Mouse (Mus musculus) embryonic facial prominence, embryonic 11.5 days (tissue): ENCODE results near the gene Usp10. TPM values are rescaled to one million over a fixed set of nuclear protein-coding genes. Genes with fewer than 3 reads are reported as not detected.

Experiments
- ATAC-seq: fragments of 200-750 bp; cut with Nextera tagmentation; replicated peaks from 2 replicates; pipeline ENCODE4 v1.8.0; 2017; ENCODE audit warnings: low read depth; ENCODE audit not compliant: insufficient number of reproducible peaks, low FRiP score, low TSS enrichment
- DNase-seq: peaks from one replicate; pipeline ENCODE4 v3.0.0-alpha.2; 2015; ENCODE audit warnings: low spot score
- H3K27ac ChIP-seq: fragments of 300-500 bp; sonication (generic); replicated peaks from 2 replicates; pipeline ENCODE4 v1.5.1; 2014; ENCODE audit warnings: mild to moderate bottlenecking, low read depth, low read length, control low read depth
- H3K27me3 ChIP-seq: fragments of 300-500 bp; sonication (generic); 2 replicates; pipeline ENCODE4 v1.6.1; 2014; ENCODE audit warnings: mild to moderate bottlenecking, low read length, moderate library complexity, mixed read lengths; ENCODE audit not compliant: control insufficient read depth, insufficient read depth
- H3K36me3 ChIP-seq: fragments of 300-500 bp; sonication (generic); replicated peaks from 2 replicates; pipeline ENCODE4 v1.6.1; 2014; ENCODE audit warnings: low read depth, mild to moderate bottlenecking, low read length, moderate library complexity, mixed read lengths; ENCODE audit not compliant: control insufficient read depth, insufficient read depth
- H3K4me1 ChIP-seq: fragments of 300-500 bp; sonication (generic); 2 replicates; pipeline ENCODE4 v1.6.1; 2014; ENCODE audit warnings: low read length, mixed read lengths; ENCODE audit not compliant: control insufficient read depth, insufficient read depth
- H3K4me2 ChIP-seq: fragments of 300-500 bp; sonication (generic); 2 replicates; pipeline ENCODE4 v1.6.1; 2014; ENCODE audit warnings: low read depth, mild to moderate bottlenecking, control low read depth, low read length, moderate library complexity
- H3K4me3 ChIP-seq: fragments of 300-500 bp; sonication (generic); 2 replicates; pipeline ENCODE4 v1.5.1; 2014; ENCODE audit warnings: low read depth, low read length, control low read depth
- H3K9ac ChIP-seq: fragments of 300-500 bp; sonication (generic); replicated peaks from 2 replicates; pipeline ENCODE4 v1.6.1; 2014; ENCODE audit warnings: mild to moderate bottlenecking, control low read depth, low read length
- H3K9me3 ChIP-seq: fragments of 300-500 bp; sonication (generic); replicated peaks from 2 replicates; pipeline ENCODE4 v1.6.1; 2016; ENCODE audit warnings: mild to moderate bottlenecking, low read length, inconsistent platforms, mixed read lengths; ENCODE audit not compliant: control insufficient read depth
- WGBS: fragments of 180-500 bp; shearing (Covaris S2); extraction: QIAGEN DNeasy Blood & Tissue Kit; methylation state at CpG from one replicate; pipeline ENCODE4 v1.1.7; 2014; 5-methylcytosine and 5-hydroxymethylcytosine counted together
- polyA plus RNA-seq: library from polyadenylated mRNA; unstranded; fragments of >200 nt; fragmentation: Nextera tagmentation; extraction: Ambion mirVana; gene quantifications from 2 replicates; pipeline ENCODE4 v1.2.1, GENCODE M21; 2014

Gene Usp10
- polyA plus RNA-seq, 1 experiment from 2014 or later, result 143 TPM

DNA sequence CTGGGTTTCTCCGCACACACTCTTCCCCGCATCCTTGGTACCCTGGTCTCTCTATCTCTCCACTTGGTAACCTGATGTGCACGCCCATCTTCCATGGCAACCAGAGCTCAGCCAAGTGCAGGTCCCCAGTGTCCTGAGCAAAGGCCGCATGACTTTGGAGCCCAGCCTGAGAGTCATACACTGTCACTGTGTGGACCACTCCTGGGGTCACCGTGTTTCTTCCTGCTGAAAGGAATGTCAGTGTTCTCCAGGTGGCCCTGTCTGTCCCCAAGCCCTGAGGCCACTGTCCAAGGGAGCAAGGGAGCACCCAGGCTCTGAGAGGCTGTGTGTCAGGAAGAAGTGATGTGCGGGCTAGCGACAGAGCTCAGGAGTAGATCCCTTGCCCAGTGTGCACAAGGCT is 26.9 kb upstream of the Usp10 start:
- no peak overlapping the region for H3K9ac ChIP-seq
- H3K4me3 ChIP-seq, result no peak overlapping the region
- H3K27ac ChIP-seq, result no peak overlapping the region
- H3K36me3 ChIP-seq, result no peaks in the 10 kb centered on the region
- no peaks in the 10 kb centered on the region for H3K4me1 ChIP-seq
- no peaks in the 10 kb centered on the region for H3K27me3 ChIP-seq
- H3K4me2 ChIP-seq, result no peak overlapping the region
- no peak for DNase-seq
- no peaks in the 10 kb centered on the region for H3K9me3 ChIP-seq
- no peak for ATAC-seq
- 86% methylated on average over 7 of the region's 7 CpGs for WGBS

- ATAC-seq (no peak), DNase-seq (no peak)
- Histone ChIP-seq H3K9me3 (no peaks in the 10 kb centered on the region), H3K36me3 (no peaks in the 10 kb centered on the region), H3K27me3 (no peaks in the 10 kb centered on the region), H3K9ac (no peak overlapping the region), H3K4me2 (no peak overlapping the region), H3K4me1 (no peaks in the 10 kb centered on the region), H3K4me3 (no peak overlapping the region), H3K27ac (no peak overlapping the region)
- 24% methylated on average over 3 of the region's 3 CpGs for WGBS
These were observed 24.5 kb upstream of the Usp10 start for GRCm38 (mm10) chr8:119885612-119886011.

DNA sequence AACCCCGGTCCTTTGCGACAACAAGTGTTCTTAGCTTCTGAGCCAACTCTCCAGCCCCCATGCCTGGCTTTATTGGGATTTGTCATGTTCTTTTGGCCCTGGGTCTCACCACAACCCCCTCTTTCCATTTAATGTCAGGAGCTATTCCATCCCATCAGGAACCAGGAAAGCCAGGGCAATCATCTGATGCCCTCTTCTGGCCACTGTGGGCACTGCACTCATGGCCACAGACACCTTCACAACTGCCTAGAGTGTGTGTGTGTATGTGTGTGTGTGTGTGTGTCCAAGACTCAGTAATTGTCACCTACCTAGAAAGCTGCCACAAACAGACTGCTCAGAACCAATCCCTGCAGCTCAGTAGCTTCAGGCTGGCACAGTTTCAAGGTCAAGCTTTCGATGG is 23.0 kb upstream of the Usp10 start:
- Histone ChIP-seq H3K4me1 (no peaks in the 10 kb centered on the region), H3K4me2 (no peak overlapping the region), H3K9me3 (no peaks in the 10 kb centered on the region), H3K27ac (no peak overlapping the region), H3K4me3 (no peak overlapping the region), H3K9ac (no peak overlapping the region), H3K27me3 (no peaks in the 10 kb centered on the region), H3K36me3 (no peaks in the 10 kb centered on the region)
- ATAC-seq, result no peak
- 89% methylated on average over 3 of the region's 3 CpGs for WGBS
- DNase-seq, result peak; percentile 39

DNA sequence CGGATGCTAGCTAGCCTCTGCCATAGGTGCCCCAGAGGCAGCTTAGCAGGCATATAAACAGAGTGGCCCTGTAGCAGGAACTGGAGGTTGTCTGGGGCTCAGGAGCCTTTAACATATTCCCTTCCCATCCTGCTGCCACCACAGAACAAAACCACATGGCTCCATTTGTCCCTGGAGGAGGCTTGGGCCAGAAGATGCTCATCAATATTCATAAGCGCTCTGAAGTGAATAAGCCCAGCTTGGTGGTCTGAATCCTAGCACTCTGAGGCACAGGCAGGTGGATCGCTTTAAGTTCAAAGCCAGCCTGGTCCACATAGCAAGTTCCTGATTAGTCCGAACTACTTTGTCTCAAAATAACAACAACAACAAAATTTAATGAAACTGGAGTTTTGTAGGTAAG is 22.1 kb upstream of the Usp10 start:
- 68% methylated on average over 4 of the region's 4 CpGs for WGBS
- H3K4me1 ChIP-seq, result no peaks in the 10 kb centered on the region
- DNase-seq (no peak), ATAC-seq (no peak)
- no peaks in the 10 kb centered on the region for H3K27me3 ChIP-seq
- no peak overlapping the region for H3K4me3 ChIP-seq
- H3K36me3 ChIP-seq, result no peaks in the 10 kb centered on the region
- H3K27ac ChIP-seq, result no peak overlapping the region
- no peak overlapping the region for H3K4me2 ChIP-seq
- H3K9me3 ChIP-seq, result no peaks in the 10 kb centered on the region
- no peak overlapping the region for H3K9ac ChIP-seq

GRCm38 (mm10) chr8:119897069-119897468 is 13.1 kb upstream of the Usp10 start:
- peaks cover 17% of the 10 kb centered on the region for H3K27me3 ChIP-seq
- WGBS, result 68% methylated on average over 4 of the region's 4 CpGs
- no peaks in the 10 kb centered on the region for H3K9me3 ChIP-seq
- no peaks in the 10 kb centered on the region for H3K4me1 ChIP-seq
- H3K36me3 ChIP-seq, result no peaks in the 10 kb centered on the region
- no peak overlapping the region for H3K9ac ChIP-seq
- no peak overlapping the region for H3K4me3 ChIP-seq
- no peak for DNase-seq
- H3K27ac ChIP-seq, result no peak overlapping the region
- no peak for ATAC-seq
- no peak overlapping the region for H3K4me2 ChIP-seq

DNA sequence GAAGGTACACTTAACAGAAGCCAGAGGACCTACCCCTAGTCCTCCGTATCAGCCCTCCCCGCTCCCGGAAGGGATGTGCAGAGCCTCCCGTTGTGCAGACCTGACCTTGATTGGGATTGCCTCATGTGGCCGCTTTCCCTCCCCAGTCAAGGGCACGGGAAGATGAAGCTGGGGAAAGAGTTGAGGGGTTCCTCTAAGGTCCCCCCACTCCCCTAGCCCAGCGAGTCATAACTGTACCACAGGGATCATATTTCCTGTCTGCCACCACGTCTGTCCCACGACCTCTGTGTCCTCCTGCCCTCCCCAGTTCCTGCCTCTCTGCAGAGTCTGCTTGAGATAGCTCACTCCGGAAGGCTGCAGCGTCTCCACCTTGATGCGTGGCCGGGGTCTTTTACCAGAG is 12.2 kb upstream of the Usp10 start:
- peaks cover 17% of the 10 kb centered on the region for H3K27me3 ChIP-seq
- H3K4me2 ChIP-seq, result no peak overlapping the region
- H3K36me3 ChIP-seq, result no peaks in the 10 kb centered on the region
- H3K4me1 ChIP-seq, result no peaks in the 10 kb centered on the region
- no peak overlapping the region for H3K4me3 ChIP-seq
- H3K9ac ChIP-seq, result no peak overlapping the region; the same call in 1 of the 2 replicates
- ATAC-seq (no peak), DNase-seq (no peak)
- WGBS, result 21% methylated on average over 13 of the region's 13 CpGs
- H3K27ac ChIP-seq, result no peak overlapping the region
- no peaks in the 10 kb centered on the region for H3K9me3 ChIP-seq

DNA sequence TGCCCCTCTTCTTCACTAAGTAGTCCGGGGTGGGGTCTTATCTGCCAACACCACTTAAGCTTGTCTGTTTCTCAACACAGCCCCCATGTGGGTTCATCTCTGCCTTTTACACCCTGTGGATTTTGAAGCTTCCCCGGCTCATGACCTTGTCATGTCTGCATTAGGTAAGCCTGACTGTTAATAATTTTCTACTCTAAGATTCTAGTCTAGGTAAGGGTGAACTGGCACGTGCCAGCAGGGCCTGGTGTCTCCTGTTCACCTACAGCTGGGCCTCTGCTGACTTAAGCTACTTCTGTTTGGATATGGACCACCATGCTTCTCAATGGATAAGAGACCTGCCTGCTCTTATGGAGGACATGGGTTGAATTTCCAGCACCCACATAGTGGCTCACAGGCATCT is 8.8 kb upstream of the Usp10 start:
- Histone ChIP-seq H3K36me3 (no peaks in the 10 kb centered on the region), H3K27ac (no peak overlapping the region)
- no peak for ATAC-seq

DNA sequence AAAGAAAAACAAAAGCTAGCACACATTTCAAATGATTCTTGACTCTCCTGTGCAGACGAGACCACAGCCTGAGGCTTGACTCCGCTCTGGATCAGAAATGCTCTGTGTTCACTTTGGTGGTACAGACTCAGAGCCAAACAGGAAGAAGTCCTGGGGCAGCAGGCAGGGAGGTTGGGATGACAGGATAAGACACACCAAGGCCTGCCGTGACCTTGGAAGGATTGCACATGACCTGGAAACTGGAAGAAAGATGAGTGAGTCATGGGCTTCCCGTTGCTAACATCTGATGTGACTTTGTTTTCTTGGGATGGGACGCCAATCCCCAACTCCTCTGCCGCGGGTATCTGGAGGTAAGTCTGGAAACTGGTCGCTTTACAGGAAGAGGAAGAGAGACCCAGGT is 8.2 kb upstream of the Usp10 start:
- H3K27ac ChIP-seq, result no peak overlapping the region
- no peak overlapping the region for H3K4me3 ChIP-seq

More for the DNA sequence above, 8.8 kb upstream of the Usp10 start:
- H3K4me1 ChIP-seq, result no peaks in the 10 kb centered on the region
- peaks cover 17% of the 10 kb centered on the region for H3K27me3 ChIP-seq
- H3K9ac ChIP-seq, result no peak overlapping the region
- DNase-seq, result no peak
- H3K9me3 ChIP-seq, result no peaks in the 10 kb centered on the region
- H3K4me3 ChIP-seq, result no peak overlapping the region
- no peak overlapping the region for H3K4me2 ChIP-seq
- 75% methylated on average over 3 of the region's 3 CpGs for WGBS

More for the DNA sequence above, 8.2 kb upstream of the Usp10 start:
- no peaks in the 10 kb centered on the region for H3K36me3 ChIP-seq
- H3K9ac ChIP-seq, result no peak overlapping the region
- H3K4me1 ChIP-seq, result no peaks in the 10 kb centered on the region
- 65% methylated on average over 8 of the region's 8 CpGs for WGBS
- no peaks in the 10 kb centered on the region for H3K9me3 ChIP-seq
- ATAC-seq, result no peak
- peaks cover 16% of the 10 kb centered on the region for H3K27me3 ChIP-seq
- no peak for DNase-seq
- H3K4me2 ChIP-seq, result no peak overlapping the region
